Mouse (Mus musculus) urinary bladder, postnatal 14 days (tissue): Measurements from ENCODE around the gene Wwc1.

Experiments
- DNase-seq: peaks from one replicate; pipeline ENCODE4 v3.0.0; 2021; ENCODE audit warnings: low spot score

Wwc1 gene

DNA sequence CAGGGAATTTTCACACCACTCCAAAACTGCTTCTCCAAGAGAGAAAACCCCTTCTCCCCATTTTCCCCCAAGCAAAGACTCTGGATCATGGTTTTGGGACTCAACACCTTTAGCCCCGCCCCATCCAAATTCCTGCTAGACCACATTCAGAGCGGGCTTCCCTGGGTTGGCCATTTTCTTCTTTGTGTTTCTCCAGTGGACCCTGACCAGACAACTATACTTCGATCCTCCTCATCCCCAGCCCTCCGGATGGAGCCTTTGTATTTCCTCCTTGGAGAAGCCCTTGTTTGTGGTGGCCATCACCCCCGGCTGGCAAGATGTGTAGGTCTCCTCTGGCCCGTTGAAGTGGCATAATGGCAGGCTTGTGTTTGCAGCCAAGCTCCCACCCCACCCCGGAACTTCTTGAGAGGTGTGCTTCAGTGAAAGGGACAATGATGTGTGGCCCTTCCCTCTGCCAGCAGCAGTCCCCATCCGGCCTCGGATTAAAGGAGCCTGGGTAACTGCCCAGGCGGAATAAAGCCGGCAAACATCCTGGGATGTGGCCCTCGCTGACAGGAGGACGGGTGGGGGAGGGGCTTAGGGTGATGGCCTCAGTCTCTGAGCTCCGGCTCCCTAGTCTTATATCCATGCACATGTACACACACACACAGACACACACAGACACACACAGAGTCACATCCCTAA is 46.8 kb downstream of the Wwc1 start:
- DNase-seq, result no peak

DNA sequence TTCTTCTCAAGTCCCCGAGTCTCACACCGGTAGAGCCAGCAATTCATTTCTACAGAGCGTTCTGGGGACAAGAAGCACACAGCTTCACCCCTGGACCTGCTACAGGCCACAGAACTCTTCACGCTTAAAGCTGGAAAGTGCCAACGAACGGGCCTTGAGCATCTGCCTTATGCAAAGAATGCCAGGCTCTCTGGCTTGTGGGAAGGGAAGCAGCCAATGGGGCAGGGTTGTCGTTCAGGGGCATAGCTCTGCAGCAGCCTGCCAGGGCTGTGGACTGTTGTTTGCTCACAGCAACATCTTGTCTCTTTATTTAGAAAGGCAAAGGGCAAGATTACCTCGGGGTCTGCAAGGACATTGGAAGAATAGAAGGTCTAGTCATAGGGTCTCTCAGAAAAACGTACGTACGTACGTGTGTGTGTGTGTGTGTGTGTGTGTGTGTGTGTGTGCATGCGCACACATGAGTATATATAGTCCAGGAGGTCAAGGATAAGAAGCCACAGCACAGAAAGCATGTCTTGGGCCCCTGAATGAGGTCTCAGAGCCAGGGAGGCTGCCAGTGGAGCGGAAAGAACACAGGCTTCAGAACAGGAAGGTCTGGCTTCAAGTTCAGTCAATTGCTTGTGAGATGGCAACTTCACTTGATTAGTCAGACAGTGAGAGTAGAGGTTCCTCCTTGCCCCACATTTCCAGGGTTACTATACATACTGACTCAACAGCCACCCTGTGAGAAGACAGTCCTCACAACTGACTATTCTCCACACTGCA is 48.0 kb downstream of the Wwc1 start:
- DNase-seq, result no peak

DNA sequence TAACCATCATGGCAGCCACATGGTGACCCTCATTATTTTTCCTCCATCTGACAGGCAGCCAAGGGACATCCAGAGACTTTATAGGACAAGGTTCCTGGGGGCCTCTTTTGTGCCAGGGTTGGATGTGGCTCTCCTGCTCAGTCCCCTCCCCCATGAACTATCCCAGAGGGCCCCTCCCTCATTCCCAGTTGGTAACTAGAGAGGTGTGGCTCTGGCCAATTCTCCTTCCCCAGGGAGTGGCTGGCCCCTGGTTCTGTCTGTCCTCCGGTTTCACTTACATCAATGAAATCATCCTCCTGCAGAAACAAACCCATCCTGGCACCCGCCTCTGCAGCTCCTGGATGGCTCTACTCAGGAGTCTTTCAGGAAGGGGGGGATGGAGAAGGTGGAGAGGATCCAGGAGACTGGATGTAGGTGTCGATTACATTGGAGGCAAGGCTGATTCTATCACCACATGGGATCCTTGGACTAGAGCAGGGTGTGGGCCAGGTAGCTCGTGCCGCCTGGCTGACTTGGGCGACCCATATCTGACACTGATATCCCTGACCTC is 49.7 kb downstream of the Wwc1 start:
- no peak for DNase-seq

DNA sequence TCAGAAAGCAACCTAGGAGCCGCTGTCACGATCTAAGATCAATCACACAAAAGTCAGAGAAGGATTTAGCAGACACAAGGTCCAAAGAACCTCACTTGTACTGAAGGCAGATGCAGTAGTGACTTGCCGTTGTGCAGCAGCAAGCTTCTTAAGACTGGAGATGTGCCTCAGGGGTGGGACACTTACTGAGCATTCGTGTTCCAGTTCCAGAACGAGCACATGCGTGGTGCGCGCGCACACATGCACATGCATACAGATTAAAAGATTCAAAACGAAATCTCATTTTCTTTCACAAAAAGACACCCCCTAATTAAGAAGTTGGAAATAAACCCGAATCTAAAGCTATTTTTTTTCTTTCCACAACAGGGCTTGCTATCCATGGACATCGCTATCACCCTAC is 51.9 kb downstream of the Wwc1 start:
- no peak for DNase-seq

- no peak for DNase-seq
Measured at GRCm38 (mm10) chr11:35927309-35927708, 53.0 kb downstream of the Wwc1 start.

DNA sequence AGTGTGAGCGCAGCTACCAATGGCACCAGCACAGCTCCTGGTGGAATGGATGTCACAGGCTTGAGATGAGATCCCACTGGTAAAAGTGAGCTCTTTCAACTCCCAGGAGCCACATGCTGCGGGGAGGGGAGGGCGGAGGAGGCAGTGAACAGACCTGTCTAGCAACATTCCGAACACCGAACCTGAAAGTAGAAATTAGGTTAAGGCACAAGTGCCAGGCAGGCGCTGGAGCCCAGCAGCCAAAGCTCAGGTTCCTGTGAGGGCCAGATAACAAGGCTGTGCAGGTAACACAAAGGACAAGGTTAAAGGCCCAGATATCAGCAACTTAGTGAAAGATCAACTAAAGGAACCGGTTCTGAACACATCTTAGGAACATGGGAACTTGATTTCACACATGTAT is 54.7 kb downstream of the Wwc1 start:
- peak; percentile 84 for DNase-seq

- peak; percentile 38 for DNase-seq
Measured at GRCm38 (mm10) chr11:35922205-35922873, 58.0 kb downstream of the Wwc1 start.

DNA sequence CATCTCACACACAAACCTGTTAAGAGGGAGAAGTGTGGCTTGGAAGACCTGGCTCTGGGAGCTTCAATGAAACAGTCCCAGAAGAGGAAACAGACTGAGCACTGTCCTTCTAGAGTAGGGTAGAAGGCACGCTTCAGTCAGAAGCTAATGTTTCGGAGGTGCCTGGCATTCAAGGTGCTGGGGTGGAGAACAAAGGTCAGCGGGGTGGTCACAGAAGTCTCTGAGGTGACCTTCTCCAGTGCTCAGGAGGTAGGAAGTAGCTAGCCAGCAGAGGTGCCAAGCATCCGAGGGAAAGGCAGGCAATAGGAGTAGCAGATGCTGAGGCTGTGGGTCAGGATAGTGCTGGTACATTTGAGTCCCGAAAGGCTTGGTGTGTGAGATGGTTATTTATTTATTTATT is 59.6 kb downstream of the Wwc1 start:
- DNase-seq, result no peak

DNA sequence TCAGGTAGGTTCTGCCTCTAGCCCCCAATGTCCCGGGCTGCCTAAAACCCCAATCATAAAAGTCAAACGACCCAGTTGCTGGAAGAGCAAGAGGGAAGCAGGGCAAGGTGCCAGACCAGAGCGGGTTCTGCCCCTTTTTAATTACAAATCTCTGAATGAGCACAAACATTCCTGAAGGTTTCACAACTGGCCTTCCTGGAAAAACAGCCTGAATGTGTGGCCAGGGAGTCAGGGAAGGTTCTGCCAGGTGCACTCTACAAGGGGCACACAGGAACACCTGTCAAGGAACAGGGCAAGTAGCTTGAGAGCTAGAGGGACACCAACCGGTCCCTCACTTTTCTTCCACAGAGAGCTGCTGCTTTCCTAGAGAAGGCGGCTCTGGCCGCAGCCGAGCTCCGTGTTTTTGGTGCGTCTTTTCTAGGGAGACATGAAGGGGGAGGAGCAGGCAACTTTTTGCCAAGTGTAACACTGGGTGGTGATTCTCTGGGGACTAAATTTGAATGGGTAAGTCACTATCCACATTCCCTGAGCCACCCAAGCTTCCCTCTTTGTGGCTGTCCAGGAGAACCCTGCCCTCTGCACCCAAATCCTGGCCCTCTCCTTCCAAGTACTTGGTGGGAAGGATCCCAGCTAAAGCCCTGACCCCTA is 60.3 kb downstream of the Wwc1 start:
- DNase-seq, result peak; percentile 69

- no peak for DNase-seq
Measured at GRCm38 (mm10) chr11:35919383-35919782, 60.9 kb downstream of the Wwc1 start.

DNA sequence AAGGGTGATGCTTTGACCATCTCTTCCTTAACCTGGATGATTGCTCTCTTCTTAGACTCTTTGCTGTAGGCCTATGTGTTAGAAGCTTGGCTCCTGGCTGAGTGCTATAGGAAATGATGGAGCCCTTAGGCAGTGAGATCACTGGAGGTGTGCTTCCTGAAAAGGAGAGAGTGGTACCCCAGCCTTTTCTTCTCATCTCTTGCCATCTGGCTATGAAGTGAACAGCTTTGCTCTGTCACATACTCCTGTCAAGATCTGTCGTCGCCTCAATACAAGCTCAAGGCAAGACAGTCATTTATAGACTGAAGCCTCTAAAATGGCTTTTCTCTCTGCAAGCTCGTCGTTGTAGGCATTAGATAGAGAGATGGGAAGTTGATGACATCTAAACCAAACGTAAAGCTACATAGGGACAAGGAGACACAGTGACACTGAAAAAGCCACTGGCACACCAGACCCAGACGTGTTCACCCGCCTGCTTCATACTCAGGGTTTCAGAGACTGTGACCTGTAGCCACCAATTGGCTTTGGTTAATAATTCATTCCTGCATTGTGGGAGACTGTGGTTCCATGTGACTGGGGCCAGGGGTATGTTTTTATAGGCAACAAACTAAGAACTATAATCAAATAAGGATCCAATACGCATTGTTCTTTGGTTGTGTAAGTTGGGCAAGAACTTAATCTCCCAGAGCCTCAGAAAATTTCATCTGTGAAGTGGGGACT is 63.7 kb downstream of the Wwc1 start:
- no peak for DNase-seq

DNA sequence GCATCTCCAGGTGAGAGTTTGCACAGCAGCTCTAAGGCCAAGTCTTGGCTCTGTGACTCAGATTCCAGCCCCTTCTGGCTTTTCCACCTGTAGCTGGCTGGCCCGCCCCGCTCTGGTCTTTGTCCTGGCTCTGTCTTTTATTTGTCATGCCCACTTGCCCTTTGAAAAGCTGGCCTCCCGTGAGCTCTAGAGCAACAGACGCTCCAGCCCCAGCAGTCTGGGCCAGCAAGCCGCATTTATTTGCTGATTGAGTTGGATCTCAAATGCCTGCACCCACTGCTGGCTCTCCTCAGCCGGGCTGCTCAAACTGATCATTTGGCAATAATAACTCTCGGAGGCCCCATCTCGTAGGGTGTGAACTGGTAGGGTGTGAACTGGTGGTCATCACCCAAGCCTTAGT is 64.8 kb downstream of the Wwc1 start:
- DNase-seq, result no peak

DNA sequence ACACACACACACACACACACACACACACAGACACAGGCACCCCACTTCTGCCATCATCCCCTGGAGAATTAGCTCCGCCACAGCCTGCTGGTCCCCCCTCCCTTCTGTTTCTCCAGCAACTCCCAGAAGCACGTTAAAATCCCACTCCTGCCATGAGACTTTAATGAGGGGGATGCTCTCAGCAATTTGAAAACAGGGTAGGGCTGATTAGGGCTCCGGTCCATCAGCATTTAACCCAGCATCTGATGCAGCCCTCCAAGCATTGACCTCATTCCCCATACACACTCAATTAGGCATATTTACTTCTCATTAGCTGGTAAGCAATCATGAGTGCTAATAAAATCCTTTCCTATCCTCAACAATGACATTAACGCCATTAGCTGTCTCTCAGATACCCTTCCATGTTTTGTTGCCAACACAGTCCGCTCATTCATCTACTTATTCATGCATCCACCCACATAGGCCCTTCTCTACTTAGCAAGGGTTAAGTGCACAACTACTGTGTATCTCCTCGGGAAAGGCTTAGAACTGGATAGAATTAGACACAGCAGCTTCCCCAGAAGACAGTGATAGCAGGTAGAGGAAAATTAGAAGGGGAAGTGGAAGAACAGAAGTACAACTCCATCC is 66.8 kb downstream of the Wwc1 start:
- no peak for DNase-seq

- DNase-seq, result no peak
Measured at GRCm38 (mm10) chr11:35904955-35905550, 75.3 kb downstream of the Wwc1 start.

DNA sequence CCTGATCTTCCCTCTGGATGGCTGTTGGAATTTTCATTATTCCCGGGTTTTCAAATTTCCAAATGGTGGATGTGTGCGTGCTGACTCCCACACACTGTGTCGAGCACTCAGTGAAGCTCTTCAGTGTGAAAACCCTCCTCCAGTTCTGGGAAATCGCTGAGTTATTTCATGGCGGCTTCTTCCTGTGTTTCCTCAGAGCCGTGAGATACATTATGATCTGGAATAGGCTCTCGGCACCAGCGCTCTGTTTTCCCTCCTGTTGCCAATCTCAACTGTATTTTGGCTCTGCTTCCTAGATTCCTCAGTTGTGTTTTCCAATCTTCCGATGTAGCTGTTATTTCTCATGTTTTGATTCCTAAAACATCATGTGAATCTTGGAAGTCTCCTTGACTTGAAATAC is 77.2 kb downstream of the Wwc1 start:
- no peak for DNase-seq

DNA sequence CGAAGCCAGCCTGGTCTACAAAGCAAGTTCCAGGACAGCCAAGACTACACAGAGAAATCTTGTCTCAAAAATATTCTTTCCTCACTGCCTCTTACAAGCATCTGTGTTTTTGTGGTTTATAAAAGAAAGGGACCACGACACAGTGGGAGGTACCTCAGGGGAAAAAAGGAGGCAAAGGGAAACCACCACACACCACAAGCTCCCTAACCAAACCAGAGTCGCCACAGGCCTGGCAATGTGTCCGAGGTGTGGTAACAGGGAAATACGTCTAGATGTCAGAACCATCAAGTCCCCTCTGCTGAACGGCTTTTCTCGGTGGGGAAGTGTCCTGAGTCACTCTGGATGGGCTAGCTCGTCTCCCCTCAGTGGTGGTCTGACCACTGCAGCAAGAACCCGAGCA is 80.4 kb downstream of the Wwc1 start:
- DNase-seq, result no peak

GRCm38 (mm10) chr11:35893454-35893853 is 86.9 kb downstream of the Wwc1 start:
- no peak for DNase-seq

DNA sequence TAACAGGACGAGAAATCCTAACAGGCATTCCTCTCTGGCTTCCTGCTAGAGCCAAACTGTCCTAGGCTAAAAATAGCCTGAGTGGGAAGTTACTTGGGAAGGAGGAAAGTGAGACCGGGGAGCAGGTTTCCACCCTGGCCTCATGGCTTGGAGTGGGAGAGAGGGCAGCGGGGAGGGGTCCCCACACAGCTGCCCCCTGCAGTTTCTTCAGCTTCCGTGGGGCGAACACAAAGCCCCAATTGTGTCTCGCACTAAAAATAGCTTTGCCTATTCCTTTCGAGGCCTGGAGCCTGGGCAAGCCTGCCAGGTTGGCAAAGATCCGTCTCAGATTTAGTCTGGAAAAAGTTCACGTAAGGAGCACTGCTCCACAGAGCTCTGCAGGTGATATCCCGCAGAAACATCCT is 87.3 kb downstream of the Wwc1 start:
- DNase-seq, result no peak

DNA sequence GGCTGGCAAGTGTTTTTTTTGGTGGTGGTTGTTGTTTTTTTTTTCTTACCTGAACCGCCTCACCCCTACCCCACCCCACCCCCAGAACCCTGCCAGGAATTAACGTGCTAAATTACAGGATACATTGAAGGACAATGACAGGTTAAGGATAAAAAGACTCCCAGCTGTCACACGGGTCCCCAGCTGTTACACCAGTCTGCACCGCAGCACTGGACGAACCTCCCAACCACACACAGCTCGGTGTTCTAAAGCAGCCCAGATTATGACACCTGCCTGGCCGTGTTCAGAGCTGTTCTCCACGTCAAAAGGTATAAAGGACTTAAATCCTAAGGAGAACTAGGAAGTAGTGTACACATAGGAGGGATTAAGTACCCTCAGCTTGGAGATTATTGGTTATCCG is 88.0 kb downstream of the Wwc1 start:
- no peak for DNase-seq

- DNase-seq, result no peak
Measured at GRCm38 (mm10) chr11:35888790-35889189, 91.5 kb downstream of the Wwc1 start.

GRCm38 (mm10) chr11:35882777-35883176 is 97.5 kb downstream of the Wwc1 start:
- no peak for DNase-seq
